In the genomic region with DNA sequence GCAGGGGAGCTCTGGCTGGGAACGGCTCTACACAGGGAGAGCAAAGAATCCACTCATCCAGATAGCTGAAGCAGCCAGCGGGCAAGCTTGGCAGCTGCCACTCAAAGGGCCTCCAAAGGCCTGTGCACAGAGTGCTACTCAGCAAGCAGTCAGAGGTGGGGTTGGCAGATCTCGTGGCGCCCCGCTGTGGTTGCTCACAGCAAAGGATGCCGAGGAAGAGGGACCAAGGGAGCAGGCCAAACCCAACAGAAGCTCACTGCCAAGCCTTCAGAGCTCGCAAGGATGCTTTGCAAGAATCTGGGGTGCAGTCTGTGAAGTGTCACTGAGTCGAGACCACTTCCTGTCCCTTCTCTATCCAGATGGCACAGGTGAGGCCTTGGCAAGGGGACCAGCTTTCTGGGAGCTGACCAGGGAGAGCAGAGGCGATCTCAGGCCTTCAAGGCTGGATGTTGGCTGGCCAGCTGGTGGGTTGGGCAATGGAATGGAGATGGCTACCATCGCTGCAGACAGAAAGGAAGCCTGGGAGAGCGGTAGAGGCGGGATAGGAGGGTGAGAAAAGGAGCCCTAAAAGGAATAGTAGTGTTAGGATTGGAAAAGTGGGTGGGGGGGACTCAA, we compare ENCODE assay signal across 9 mouse cellular contexts. TPM values are rescaled to one million over a fixed set of nuclear protein-coding genes. Genes with fewer than 3 reads are reported as not detected.
DNase-seq lines count a peak whose midpoint lies in the region; ATAC-seq and TF ChIP-seq lines count a peak whose summit lies in the region.
"Had no signal": no experiment of that assay in that cellular context is flagged by ENCODE, and none has a peak within 500 bp of the region (broad histone marks: within the 10 kb centered on the region; RNA-seq: fewer than 3 reads in every experiment).

No protein-coding gene starts in this region.

- intact Hi-C loops in gastrocnemius, postnatal 36 days (cut with DNase I): loop anchor here (1.0 kb wide), 1 partner anchor 81 kb away; no protein-coding TSS in a partner anchor
- intact Hi-C loops in left cerebral cortex, postnatal 4 days (cut with DNase I): loop anchor here (2.0 to 5.0 kb wide), 2 partner anchors 83 to 1819 kb away; no protein-coding TSS in a partner anchor
- intact Hi-C loops in heart, postnatal 36 days (cut with DNase I): loop anchor here (10.0 kb wide), 1 partner anchor 1631 kb away; no protein-coding TSS in a partner anchor

- H3K4me3 ChIP-seq in ES-Bruce4 (ENCODE audit: low read depth, low read length): no peak overlapping the region
- no peak overlapping the region for H3K4me3 ChIP-seq in hindbrain, embryonic 13.5 days
- H3K4me3 ChIP-seq: myocyte had no signal

- no peak for TF ChIP-seq POLR2A in ES-Bruce4 (IDR thresholded peaks at IDR 0.05; ENCODE audit: insufficient read depth, low read length)

- DNase-seq in gastrocnemius, postnatal 10 days: peak; percentile 34
- no peak for DNase-seq in gastrocnemius, postnatal 36 days
- DNase-seq in cerebellum, postnatal 4 days (ENCODE audit: low spot score in 2 of 2): peak; percentile 34 to 74
- DNase-seq in left cerebral cortex, postnatal 4 days: peak; percentile 88
- peak; percentile 83 for DNase-seq in retina, postnatal 1 day
- DNase-seq in heart, postnatal 36 days: no peak

- no peak overlapping the region for H3K27ac ChIP-seq in ES-Bruce4 (ENCODE audit: insufficient read depth, low read length)
- H3K27ac ChIP-seq in hindbrain, embryonic 13.5 days: no peak overlapping the region

- H3K36me3 ChIP-seq in ES-Bruce4 (ENCODE audit: control insufficient read depth, insufficient read depth, low read length, poor library complexity, severe bottlenecking): no peaks in the 10 kb centered on the region
- H3K36me3 ChIP-seq in hindbrain, embryonic 13.5 days: no peaks in the 10 kb centered on the region

- H3K4me1 ChIP-seq in ES-Bruce4 (ENCODE audit: control insufficient read depth, insufficient read depth, low read length): no peaks in the 10 kb centered on the region
- H3K4me1 ChIP-seq in hindbrain, embryonic 13.5 days (replicated peaks): peaks cover 25% of the 10 kb centered on the region

- no peaks in the 10 kb centered on the region for H3K9me3 ChIP-seq in ES-Bruce4 (replicated peaks; ENCODE audit: control insufficient read depth, insufficient read depth, low read length, poor library complexity, severe bottlenecking)
- no peaks in the 10 kb centered on the region for H3K9me3 ChIP-seq in hindbrain, embryonic 13.5 days

- 18% methylated on average over 12 of the region's 12 CpGs for WGBS in hindbrain, embryonic 13.5 days

- TF ChIP-seq CTCF in ES-Bruce4 (IDR thresholded peaks at IDR 0.05; ENCODE audit: low read depth, low read length): peak; percentile 51

- peak; percentile 85 for ATAC-seq in hindbrain, embryonic 13.5 days (ENCODE audit: low FRiP score)

- no peaks in the 10 kb centered on the region for H3K27me3 ChIP-seq in ES-Bruce4 (ENCODE audit: control insufficient read depth, insufficient read depth, low read length, poor library complexity, severe bottlenecking)
- H3K27me3 ChIP-seq in hindbrain, embryonic 13.5 days: peaks cover 35% of the 10 kb centered on the region

- no peak overlapping the region for H3K9ac ChIP-seq in ES-Bruce4 (ENCODE audit: low read depth, poor library complexity, severe bottlenecking)
- H3K9ac ChIP-seq in hindbrain, embryonic 13.5 days: no peak overlapping the region

- TF ChIP-seq EP300 in ES-Bruce4 (IDR thresholded peaks at IDR 0.05; ENCODE audit: insufficient read depth, low read depth, low read length): no peak

- H3K4me2 ChIP-seq in hindbrain, embryonic 13.5 days: no peak overlapping the region

RNA-seq across cellular contexts. Expression of a gene that starts 42.6 kb away (rescaled TPM):
- total RNA-seq in gastrocnemius, postnatal 10 days (2021): not detected
- not detected for total RNA-seq in gastrocnemius, postnatal 36 days (2021)
- polyA plus RNA-seq in ES-Bruce4 (2011; ENCODE audit: insufficient read depth, insufficient read length, low read depth, missing spikeins): not detected in 2 replicates
- 0.05 TPM in 1 of 2 replicates, not detected in the other for polyA plus RNA-seq in hindbrain, embryonic 13.5 days (2015; fragmentation: Nextera tagmentation; extraction: Ambion mirVana)
- total RNA-seq in left cerebral cortex, postnatal 4 days (2021): not detected
- not detected for total RNA-seq in heart, postnatal 36 days (2021)
- polyA plus RNA-seq: myocyte had no signal

RNA-seq across cellular contexts. Expression of a gene that starts 51.4 kb away (rescaled TPM):
- total RNA-seq in gastrocnemius, postnatal 10 days (2021): 10 to 100 TPM in 1 of 2 experiments, 1 to 10 TPM in 1; 8.2 to 10.6 TPM
- 1 to 10 TPM; 1.6 TPM for total RNA-seq in gastrocnemius, postnatal 36 days (2021)
- 0.72 and 0.75 TPM in 2 replicates for polyA plus RNA-seq in ES-Bruce4 (2011; ENCODE audit: insufficient read depth, insufficient read length, low read depth, missing spikeins)
- 4.1 and 4.4 TPM in 2 replicates for polyA plus RNA-seq in hindbrain, embryonic 13.5 days (2015; fragmentation: Nextera tagmentation; extraction: Ambion mirVana)
- total RNA-seq in left cerebral cortex, postnatal 4 days (2021): 10 to 100 TPM; 25.1 to 26.2 TPM
- 1 to 10 TPM; 3.0 to 3.2 TPM for total RNA-seq in heart, postnatal 36 days (2021)

Comparison
In these comparisons a context has a peak if more than half of its experiments do, and no peak if none do; other contexts are left out.
1. DNase-seq: peak in gastrocnemius, postnatal 10 days (single experiment), cerebellum, postnatal 4 days (2 of 2), left cerebral cortex, postnatal 4 days (single experiment) and retina, postnatal 1 day (single experiment); none in gastrocnemius, postnatal 36 days (0 of 2) and heart, postnatal 36 days (0 of 2).